Mouse (Mus musculus) skeletal muscle tissue, postnatal 0 days (tissue): ENCODE data around the gene Gm28047. TPM values are rescaled to one million over a fixed set of nuclear protein-coding genes. Genes with fewer than 3 reads are reported as not detected.

Experiments used
- microRNA counts: library from miRNA; unstranded; fragments of <30 nt; microRNA quantifications from one replicate; lab custom pipeline; 2015
- microRNA-seq, 2 experiments: library from miRNA; unstranded; fragments of <30 nt; microRNA quantifications; one replicate each; pipeline ENCODE4; 2016
- polyA plus RNA-seq: library from polyadenylated mRNA; unstranded; fragments of >200 nt; fragmentation: Nextera tagmentation; extraction: Ambion mirVana; gene quantifications from 2 replicates; pipeline ENCODE4 v1.2.1, GENCODE M21; 2015

Gene Gm28047
- 0.14 TPM in 1 of 2 replicates, not detected in the other for polyA plus RNA-seq

DNA sequence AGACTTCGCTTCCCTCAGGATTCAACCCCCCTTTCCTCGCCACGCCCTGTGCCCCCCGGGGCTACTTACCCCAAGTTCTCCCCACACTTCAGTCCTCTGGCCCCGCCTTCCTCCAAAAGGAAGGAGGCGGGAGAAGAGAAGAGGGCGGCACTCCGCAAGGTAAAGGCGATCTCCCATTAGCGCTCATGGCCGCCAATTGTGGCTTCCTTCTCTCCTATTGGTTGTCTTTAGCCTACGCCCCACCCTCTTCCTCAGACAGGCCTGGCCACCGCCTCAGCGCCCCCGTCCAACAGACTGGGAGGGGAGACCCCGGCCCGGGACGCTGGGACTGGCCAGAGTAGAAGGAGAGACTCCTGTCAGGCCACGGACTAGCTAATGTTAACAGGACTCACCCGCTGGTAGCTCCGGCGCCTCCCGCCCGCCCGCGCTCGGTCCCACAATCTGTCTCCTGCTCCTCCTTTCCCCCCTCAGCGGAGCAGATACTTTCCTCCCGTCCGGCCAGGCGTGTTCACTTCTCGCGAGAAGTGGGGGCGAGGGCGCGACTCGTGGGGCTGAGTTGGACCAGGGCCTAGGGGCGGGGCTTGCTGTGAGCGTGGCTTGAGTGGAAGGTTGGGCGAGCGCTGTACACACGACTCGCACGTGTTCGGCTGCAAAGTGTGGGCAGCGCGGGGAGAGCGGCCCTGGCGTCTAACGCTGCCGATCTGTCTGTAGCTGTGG lies at the start of gene Gm28047, which contains the start of gene Atf7:
TSS of gene Gm28047 (minus strand) at position 98 of the 717 bp plus-strand sequence.
TSS of gene Atf7 (minus strand) at position 495 of the 717 bp plus-strand sequence.

DNA sequence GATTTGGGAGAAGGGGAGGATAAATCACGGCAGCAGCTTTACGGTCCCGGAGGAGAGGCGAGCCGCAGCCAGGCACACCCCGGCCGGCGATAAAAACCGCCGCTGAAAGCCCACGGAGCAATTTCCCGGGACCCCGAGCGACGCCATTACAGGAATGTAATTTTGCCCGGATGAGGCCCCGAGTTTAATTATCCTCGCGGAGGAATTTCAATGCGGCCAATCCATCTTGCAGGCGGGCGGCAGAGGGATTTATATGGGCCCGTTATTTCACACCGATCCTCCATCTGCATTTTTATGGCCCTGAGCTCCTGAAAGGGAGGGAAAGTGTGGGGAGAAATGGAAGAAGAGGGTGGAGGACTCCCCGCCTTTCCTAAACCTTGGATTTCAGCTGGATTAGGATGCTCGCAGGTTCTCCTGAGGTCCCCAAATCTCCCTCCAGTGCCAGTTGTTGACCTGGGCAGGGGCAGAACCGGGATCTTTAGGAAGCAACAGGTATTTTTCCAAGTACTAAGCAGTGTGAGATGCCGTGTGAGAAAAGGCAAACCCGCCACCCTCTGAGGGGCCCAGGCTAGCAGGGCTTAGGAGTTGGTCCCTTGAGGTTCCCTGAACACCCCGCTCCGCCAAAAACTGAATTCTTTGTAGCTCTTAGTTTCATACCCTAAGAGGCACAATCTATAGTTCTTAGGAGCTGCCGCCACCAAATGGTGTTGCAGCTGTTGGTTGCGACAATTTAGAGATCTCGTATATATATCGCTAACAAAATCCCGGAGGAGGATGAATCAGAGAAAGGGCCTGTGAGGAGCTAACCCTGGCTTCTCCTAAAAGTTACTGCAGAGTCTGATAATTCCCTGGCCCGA lies 47.6 kb upstream of the Gm28047 start, which contains the start of gene Atp5g2:
TSS of gene Atp5g2 (minus strand) at position 138 of the 857 bp plus-strand sequence.

DNA sequence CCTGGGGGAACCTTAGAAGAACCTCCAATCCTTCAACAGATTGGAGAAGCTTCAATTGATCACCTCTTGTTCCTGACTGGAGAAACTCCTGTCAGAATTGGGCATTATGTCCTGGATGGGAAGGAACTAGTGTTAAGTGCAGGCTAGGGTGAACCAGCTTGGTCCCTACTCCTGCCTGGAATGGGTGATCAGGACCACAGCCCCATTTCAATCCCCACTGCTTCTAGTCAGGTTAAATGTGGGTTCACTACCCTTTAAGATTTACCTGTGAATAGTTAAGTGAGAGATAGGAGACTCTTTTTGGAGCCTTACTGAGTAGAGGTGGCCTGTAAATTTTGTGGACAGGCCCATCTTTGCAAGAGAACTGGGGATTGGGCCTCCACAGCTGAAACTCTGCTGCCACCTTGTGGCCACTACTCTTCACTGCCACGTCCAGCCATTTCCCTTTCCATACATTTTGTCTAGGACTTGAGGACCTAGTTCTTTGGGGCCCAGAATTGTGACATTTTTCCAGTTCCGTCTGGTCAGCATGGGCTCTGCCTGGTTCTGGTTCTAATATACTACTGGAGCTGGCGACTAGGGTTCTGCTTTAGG lies 99.9 kb downstream of the Gm28047 start, which contains the start of gene Npff:
TSS of gene Npff (minus strand) at position 51 of the 594 bp plus-strand sequence.

DNA sequence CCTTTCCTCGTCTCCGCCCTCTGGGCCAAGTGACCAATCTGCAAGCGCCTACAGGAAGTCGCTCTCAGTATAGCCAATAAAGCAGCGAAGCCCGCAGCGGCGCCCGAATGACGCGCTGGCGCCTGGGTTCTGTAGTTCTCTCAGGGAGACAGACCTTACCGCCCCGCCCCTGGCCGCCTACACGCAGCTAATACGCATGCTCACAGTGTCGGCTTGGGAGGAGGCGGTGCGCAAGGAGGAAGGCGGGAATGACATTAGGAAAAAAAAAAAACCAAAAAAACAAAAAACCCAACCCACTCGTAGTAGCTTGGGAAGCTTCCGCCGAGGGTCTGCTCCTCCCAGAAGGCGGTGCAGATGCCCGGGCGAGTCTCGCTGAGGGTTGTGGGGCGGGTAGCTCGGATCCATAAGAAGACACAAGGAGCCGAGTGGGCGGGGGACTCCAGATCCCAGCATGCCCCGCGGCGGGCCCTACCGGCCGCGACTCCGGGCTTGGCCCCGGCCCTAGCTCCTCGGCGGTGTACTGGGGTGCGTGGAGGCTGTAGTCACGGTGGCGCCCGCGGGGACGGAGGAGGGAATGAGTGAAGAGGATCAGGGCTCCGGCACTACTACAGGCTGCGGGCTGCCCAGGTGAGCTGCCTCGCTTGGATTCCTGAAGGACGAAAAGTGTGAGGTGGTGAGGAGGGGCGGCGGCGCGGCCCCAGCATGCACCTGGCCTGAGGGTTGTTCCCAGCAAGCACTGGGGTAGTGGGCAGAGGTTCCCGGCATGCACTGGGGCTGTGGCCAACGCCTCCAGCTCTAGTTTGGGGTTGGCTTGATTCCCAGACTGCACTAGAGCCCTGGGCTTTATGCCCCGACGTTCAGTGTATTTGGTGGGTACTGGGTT lies 106.7 kb downstream of the Gm28047 start, which contains the start of gene Tarbp2:
TSS of gene Tarbp2 (plus strand) at position 217 of the 883 bp plus-strand sequence.

DNA sequence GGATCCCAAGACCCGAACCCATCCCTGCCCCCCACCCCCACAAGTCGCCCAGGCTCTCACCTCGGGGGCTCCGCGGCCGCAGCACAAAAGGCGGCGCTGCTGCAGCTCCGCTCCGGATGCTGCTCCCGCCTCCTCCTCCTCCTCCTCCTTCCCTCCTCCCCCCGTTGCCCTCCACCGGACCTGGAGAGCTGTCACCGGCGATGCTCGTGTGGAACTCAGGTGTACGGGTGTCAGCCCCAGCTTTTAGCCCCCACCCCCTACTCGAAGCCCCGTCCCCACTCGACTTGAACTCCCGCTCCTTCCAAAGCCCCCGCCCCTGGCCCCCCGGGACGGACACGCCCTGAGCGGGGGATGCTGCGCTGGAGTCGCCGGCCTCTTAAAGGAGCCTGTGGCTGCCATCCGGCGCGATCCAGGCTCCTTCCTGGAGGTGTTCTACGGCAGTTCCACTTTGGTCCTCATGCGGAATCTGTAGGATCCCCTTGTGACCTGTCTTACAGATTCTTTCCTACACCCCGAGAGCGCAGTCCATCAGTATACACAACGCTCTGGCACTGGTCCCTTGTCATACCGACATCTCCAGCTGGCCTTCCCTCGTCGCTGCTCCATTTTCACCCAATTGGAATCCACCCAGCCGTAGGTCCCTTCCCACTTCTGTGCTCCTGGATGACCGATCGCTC lies 108.0 kb downstream of the Gm28047 start, which contains the start of gene Map3k12:
TSS of gene Map3k12 (minus strand) at position 337 of the 677 bp plus-strand sequence.

DNA sequence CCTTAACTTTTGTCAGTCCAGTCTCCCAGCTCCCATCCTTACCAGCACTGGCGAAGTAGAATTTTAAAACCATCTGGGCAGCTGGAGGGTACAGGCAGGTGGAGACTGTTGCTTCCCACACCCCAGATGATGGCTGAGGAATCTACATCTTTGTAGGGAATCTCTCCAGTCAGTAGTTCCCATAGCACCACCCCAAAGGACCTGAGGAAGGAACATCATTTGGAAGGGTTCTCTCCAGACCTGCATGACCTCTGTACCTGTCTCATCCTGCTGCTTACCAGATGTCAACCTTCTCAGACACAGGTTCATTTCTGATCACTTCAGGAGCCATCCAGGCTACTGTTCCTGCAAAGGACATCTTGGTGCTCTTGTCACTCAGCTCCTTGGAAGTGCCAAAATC lies 121.4 kb downstream of the Gm28047 start, which contains the start of gene Gm10337:
TSS of gene Gm10337 (plus strand) at position 276 of the 400 bp plus-strand sequence.

MicroRNAs within 50 kb of the gene (microRNA counts, 519-probe panel; counts per million panel counts)
- 296 counts per million, percentile 58 among the panel's probes with 10 or more counts for microRNA mmu-miR-688 (lab: Ali Mortazavi, UCI)

Small RNA genes lying within 50 kb of the gene (microRNA-seq; reads per million reads assigned to microRNA genes)
- gene Mir688 = 0 reads per million in 2 experiments

Other genes with a start within 250 kb of the Gm28047 start
- gene Sp1, start 218.9 kb downstream of the Gm28047 start, polyA plus RNA-seq = 3.3 and 4.0 TPM in 2 replicates
- gene Amhr2, start 179.7 kb downstream of the Gm28047 start, polyA plus RNA-seq = 7.8 and 9.7 TPM in 2 replicates
- gene Prr13, start 166.0 kb downstream of the Gm28047 start, polyA plus RNA-seq = 36.5 and 44.9 TPM in 2 replicates
- 105 and 113 TPM in 2 replicates for gene Pcbp2, start 154.5 kb downstream of the Gm28047 start, polyA plus RNA-seq
- 1.8 TPM in 1 of 2 replicates, not detected in the other for gene Gm10337, start 121.3 kb downstream of the Gm28047 start, polyA plus RNA-seq
- gene Map3k12, start 108.0 kb downstream of the Gm28047 start, polyA plus RNA-seq = 4.0 and 4.2 TPM in 2 replicates
- 62.3 and 70.0 TPM in 2 replicates for gene Tarbp2, start 106.9 kb downstream of the Gm28047 start, polyA plus RNA-seq
- gene Npff, start 100.1 kb downstream of the Gm28047 start, polyA plus RNA-seq = 0.94 and 1.3 TPM in 2 replicates
- 24.2 and 29.9 TPM in 2 replicates for gene Atf7, start 397 bp upstream of the Gm28047 start, polyA plus RNA-seq
- gene Atp5g2, start 47.3 kb upstream of the Gm28047 start, polyA plus RNA-seq = 91.0 and 109 TPM in 2 replicates
- gene Calcoco1, start 97.1 kb upstream of the Gm28047 start, polyA plus RNA-seq = 63.8 and 81.8 TPM in 2 replicates